Mouse (Mus musculus) layer of hippocampus, postnatal 36 days (tissue): Measurements from ENCODE around the gene 4933411K16Rik. TPM values are rescaled to one million over a fixed set of nuclear protein-coding genes. Genes with fewer than 3 reads are reported as not detected.
"Not testable (repeated sequence)": the region's sequence is repeated elsewhere in the genome, so short reads cannot be mapped to it uniquely, and the experiment has no call there.

Source experiments
- DNase-seq, 2 experiments: peaks; one replicate each; pipeline ENCODE4 v3.0.0; 2022
- total RNA-seq, 2 experiments: library from RNA; stranded (reverse); gene quantifications; 2 replicates each; pipeline ENCODE4 v1.2.3; 2021

The 4933411K16Rik gene
- total RNA-seq, 2 experiments from 2014 or later: 2.0 to 2.8 TPM

GRCm38 (mm10) chr19:42079006-42079405 is 27.0 kb downstream of the 4933411K16Rik start:
- DNase-seq: no peak

DNA sequence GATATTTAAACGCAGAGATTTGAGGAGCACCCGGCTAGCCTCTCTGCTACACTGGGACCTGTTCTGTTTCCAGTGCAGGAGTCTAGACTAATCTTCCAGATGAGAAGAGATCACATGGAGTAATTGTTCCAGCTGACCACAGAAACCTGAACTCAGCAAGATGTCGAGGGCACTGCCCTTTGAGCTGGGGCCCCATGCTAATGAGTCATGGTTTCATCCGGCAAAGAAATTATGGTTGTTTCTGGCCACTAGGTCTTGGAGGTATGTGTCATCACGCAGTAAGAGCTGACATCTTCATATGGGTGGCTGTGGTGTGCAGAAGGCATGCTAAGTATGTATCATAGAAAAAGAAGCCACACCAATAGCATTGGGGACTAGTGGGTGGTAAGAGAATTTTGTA is 27.9 kb downstream of the 4933411K16Rik start:
- no peak for DNase-seq

DNA sequence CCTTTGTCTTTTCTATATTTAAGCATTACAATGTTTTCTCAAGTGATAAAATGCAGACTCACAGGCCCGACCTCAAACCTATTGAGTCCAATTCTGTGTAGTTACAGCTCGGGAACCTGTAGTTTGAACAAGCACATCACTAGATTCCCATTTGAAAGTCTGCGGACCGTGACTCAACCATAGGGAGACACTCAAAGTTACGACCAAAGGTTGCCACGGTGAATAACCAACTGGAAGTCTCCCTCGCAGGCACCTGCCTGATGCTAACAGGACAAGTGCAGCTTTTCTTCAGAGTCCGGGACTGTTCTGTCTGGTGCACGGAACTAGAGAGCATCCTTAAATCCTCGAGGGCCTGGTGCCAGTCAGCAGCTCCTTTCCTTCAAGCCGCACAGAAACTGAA is 28.4 kb downstream of the 4933411K16Rik start:
- no peak for DNase-seq

- DNase-seq: not testable (repeated sequence)
These were observed 29.6 kb downstream of the 4933411K16Rik start for GRCm38 (mm10) chr19:42081613-42082012.

- no peak for DNase-seq
These were observed 33.6 kb downstream of the 4933411K16Rik start for GRCm38 (mm10) chr19:42085690-42086089.

GRCm38 (mm10) chr19:42086166-42086565 is 34.1 kb downstream of the 4933411K16Rik start, which contains the start of gene Morn4:
Morn4 (minus strand) TSS chr19:42086357.
- peak; percentile 92 to 93 for DNase-seq

GRCm38 (mm10) chr19:42089103-42089747 is 37.2 kb downstream of the 4933411K16Rik start:
- peak; percentile 36 to 49 for DNase-seq

- DNase-seq: peak; percentile 99
These were observed 37.9 kb downstream of the 4933411K16Rik start, which contains the start of gene Pi4k2a for GRCm38 (mm10) chr19:42089748-42090595. Pi4k2a (plus strand) TSS chr19:42090470.

GRCm38 (mm10) chr19:42090637-42091141 is 38.6 kb downstream of the 4933411K16Rik start:
- no peak for DNase-seq

DNA sequence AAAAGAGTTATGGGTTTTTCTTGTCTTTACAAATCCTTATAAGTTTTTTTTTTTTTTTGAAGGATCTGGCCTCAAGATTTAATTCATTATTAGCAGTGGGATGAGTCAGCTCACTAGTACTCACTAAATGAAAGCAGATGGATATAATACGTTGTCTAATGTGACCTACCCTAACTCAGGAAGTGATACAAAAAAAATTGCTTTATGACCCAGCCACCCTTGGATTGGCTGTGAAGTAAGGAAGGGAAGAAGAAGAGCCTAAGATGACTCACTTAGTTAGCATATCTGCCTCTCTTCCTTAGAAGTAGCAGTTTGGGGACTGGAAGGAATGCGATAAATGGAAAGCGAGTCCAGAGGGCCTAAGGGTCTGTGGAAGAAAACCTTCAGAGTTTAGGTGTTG is 47.4 kb downstream of the 4933411K16Rik start:
- DNase-seq: no peak

Other genes with a start within 250 kb of the 4933411K16Rik start
- 10 to 100 TPM; 17.5 to 20.5 TPM for gene Frat1, start 222.3 kb upstream of the 4933411K16Rik start, total RNA-seq
- 10 to 100 TPM; 14.0 to 16.4 TPM for gene Frat2, start 204.1 kb upstream of the 4933411K16Rik start, total RNA-seq
- 10 to 100 TPM; 34.7 to 35.5 TPM for gene Rrp12, start 156.1 kb upstream of the 4933411K16Rik start, total RNA-seq
- gene Pgam1, start 140.3 kb upstream of the 4933411K16Rik start, total RNA-seq: 100 to 1,000 TPM; 507 to 547 TPM
- 10 to 100 TPM; 27.0 to 29.5 TPM for gene Exosc1, start 118.8 kb upstream of the 4933411K16Rik start, total RNA-seq
- 10 to 100 TPM; 41.9 to 45.0 TPM for gene Zdhhc16, start 118.8 kb upstream of the 4933411K16Rik start, total RNA-seq
- 10 to 100 TPM; 31.8 to 37.0 TPM for gene Mms19, start 71.1 kb upstream of the 4933411K16Rik start, total RNA-seq
- 10 to 100 TPM; 13.4 to 14.5 TPM for gene Ubtd1, start 70.5 kb upstream of the 4933411K16Rik start, total RNA-seq
- gene Ankrd2, start 16.2 kb upstream of the 4933411K16Rik start, total RNA-seq: not detected
- gene Hoga1, start 6.6 kb upstream of the 4933411K16Rik start, total RNA-seq: 1 to 10 TPM; 5.8 to 8.7 TPM
- 10 to 100 TPM; 63.5 to 69.2 TPM for gene Morn4, start 34.1 kb downstream of the 4933411K16Rik start, total RNA-seq
- 10 to 100 TPM; 60.3 to 69.8 TPM for gene Pi4k2a, start 38.2 kb downstream of the 4933411K16Rik start, total RNA-seq
- gene Avpi1, start 76.8 kb downstream of the 4933411K16Rik start, total RNA-seq: 10 to 100 TPM; 16.0 to 18.4 TPM
- gene Marveld1, start 95.2 kb downstream of the 4933411K16Rik start, total RNA-seq: 1 to 10 TPM; 5.5 to 7.1 TPM
- gene Zfyve27, start 111.7 kb downstream of the 4933411K16Rik start, total RNA-seq: 100 to 1,000 TPM in 1 of 2 experiments, 10 to 100 TPM in 1; 88.2 to 105 TPM
- gene Sfrp5, start 150.0 kb downstream of the 4933411K16Rik start, total RNA-seq: under 1 TPM; 0.17 to 0.20 TPM
- 10 to 100 TPM; 63.7 to 66.8 TPM for gene Golga7b, start 195.3 kb downstream of the 4933411K16Rik start, total RNA-seq